Mouse (Mus musculus): ENCODE data around the gene Gm49388. TPM values are rescaled to one million over a fixed set of nuclear protein-coding genes. Genes with fewer than 3 reads are reported as not detected.
A peak's percentile ranks its signal among the peaks of the same experiment; 100 is the strongest.

Gm49388 gene
- polyA plus RNA-seq, 1 experiment from 2014 or later = not detected

- ATAC-seq (ENCODE audit: insufficient number of reproducible peaks, insufficient read depth, low FRiP score, low read depth) = no peak
- Histone ChIP-seq H3K36me3 (ENCODE audit: control insufficient read depth, insufficient read depth, low read length) (no peaks in the 10 kb centered on the region; the same call in 1 of the 2 replicates), H3K9me3 (ENCODE audit: control insufficient read depth, low read depth, low read length) (no peaks in the 10 kb centered on the region), H3K4me3 (ENCODE audit: low read depth, low read length) (no peak overlapping the region), H3K27me3 (ENCODE audit: control insufficient read depth, insufficient read depth, low read length) (no peaks in the 10 kb centered on the region), H3K27ac (ENCODE audit: low read length) (no peak overlapping the region), H3K4me1 (ENCODE audit: control insufficient read depth, insufficient read depth, low read length) (no peaks in the 10 kb centered on the region), H3K9ac (replicated peaks; ENCODE audit: low read depth, low read length) (no peak overlapping the region), H3K4me2 (replicated peaks; ENCODE audit: low read depth, low read length) (no peak overlapping the region)
- WGBS = 86% methylated on average over 15 of the region's 15 CpGs
These were observed 29.8 kb downstream of the Gm49388 start for GRCm38 (mm10) chr7:127815116-127815665.

- H3K27me3 ChIP-seq (ENCODE audit: control insufficient read depth, insufficient read depth, low read length) = no peaks in the 10 kb centered on the region
- no peaks in the 10 kb centered on the region for H3K36me3 ChIP-seq (ENCODE audit: control insufficient read depth, insufficient read depth, low read length)
- 64% methylated on average over 15 of the region's 15 CpGs for WGBS
- H3K4me1 ChIP-seq (ENCODE audit: control insufficient read depth, insufficient read depth, low read length) = no peaks in the 10 kb centered on the region
- no peak for ATAC-seq (ENCODE audit: insufficient number of reproducible peaks, insufficient read depth, low FRiP score, low read depth)
- H3K9me3 ChIP-seq (ENCODE audit: control insufficient read depth, low read depth, low read length) = no peaks in the 10 kb centered on the region
- no peak overlapping the region for H3K4me2 ChIP-seq (replicated peaks; ENCODE audit: low read depth, low read length)
- no peak overlapping the region for H3K4me3 ChIP-seq (ENCODE audit: low read depth, low read length)
- H3K27ac ChIP-seq (ENCODE audit: low read length) = no peak overlapping the region
- no peak overlapping the region for H3K9ac ChIP-seq (replicated peaks; ENCODE audit: low read depth, low read length)
These were observed 30.8 kb downstream of the Gm49388 start for GRCm38 (mm10) chr7:127815954-127816821.

GRCm38 (mm10) chr7:127817053-127817452 lies 31.6 kb downstream of the Gm49388 start:
- Histone ChIP-seq H3K9ac (replicated peaks; ENCODE audit: low read depth, low read length) (no peak overlapping the region), H3K4me3 (ENCODE audit: low read depth, low read length) (no peak overlapping the region), H3K36me3 (ENCODE audit: control insufficient read depth, insufficient read depth, low read length) (no peaks in the 10 kb centered on the region), H3K4me1 (ENCODE audit: control insufficient read depth, insufficient read depth, low read length) (no peaks in the 10 kb centered on the region), H3K27me3 (ENCODE audit: control insufficient read depth, insufficient read depth, low read length) (no peaks in the 10 kb centered on the region), H3K4me2 (replicated peaks; ENCODE audit: low read depth, low read length) (no peak overlapping the region), H3K27ac (ENCODE audit: low read length) (no peak overlapping the region), H3K9me3 (ENCODE audit: control insufficient read depth, low read depth, low read length) (no peaks in the 10 kb centered on the region)
- no peak for ATAC-seq (ENCODE audit: insufficient number of reproducible peaks, insufficient read depth, low FRiP score, low read depth)
- WGBS = 70% methylated on average over 7 of the region's 7 CpGs

GRCm38 (mm10) chr7:127817776-127818175 lies 32.4 kb downstream of the Gm49388 start:
- WGBS = 87% methylated on average over 5 of the region's 5 CpGs
- no peaks in the 10 kb centered on the region for H3K9me3 ChIP-seq (ENCODE audit: control insufficient read depth, low read depth, low read length)
- no peaks in the 10 kb centered on the region for H3K4me1 ChIP-seq (ENCODE audit: control insufficient read depth, insufficient read depth, low read length)
- H3K27me3 ChIP-seq (ENCODE audit: control insufficient read depth, insufficient read depth, low read length) = no peaks in the 10 kb centered on the region
- no peak overlapping the region for H3K9ac ChIP-seq (replicated peaks; ENCODE audit: low read depth, low read length)
- H3K27ac ChIP-seq (ENCODE audit: low read length) = no peak overlapping the region
- no peak overlapping the region for H3K4me2 ChIP-seq (replicated peaks; ENCODE audit: low read depth, low read length)
- ATAC-seq (ENCODE audit: insufficient number of reproducible peaks, insufficient read depth, low FRiP score, low read depth) = no peak
- H3K4me3 ChIP-seq (ENCODE audit: low read depth, low read length) = no peak overlapping the region
- no peaks in the 10 kb centered on the region for H3K36me3 ChIP-seq (ENCODE audit: control insufficient read depth, insufficient read depth, low read length)

- Histone ChIP-seq H3K4me2 (replicated peaks; ENCODE audit: low read depth, low read length) (no peak overlapping the region), H3K9me3 (ENCODE audit: control insufficient read depth, low read depth, low read length) (no peaks in the 10 kb centered on the region), H3K4me3 (ENCODE audit: low read depth, low read length) (no peak overlapping the region), H3K9ac (replicated peaks; ENCODE audit: low read depth, low read length) (no peak overlapping the region), H3K4me1 (ENCODE audit: control insufficient read depth, insufficient read depth, low read length) (no peaks in the 10 kb centered on the region), H3K27ac (ENCODE audit: low read length) (no peak overlapping the region), H3K27me3 (ENCODE audit: control insufficient read depth, insufficient read depth, low read length) (no peaks in the 10 kb centered on the region), H3K36me3 (ENCODE audit: control insufficient read depth, insufficient read depth, low read length) (no peaks in the 10 kb centered on the region)
- ATAC-seq (ENCODE audit: insufficient number of reproducible peaks, insufficient read depth, low FRiP score, low read depth) = no peak
- 57% methylated on average over 13 of the region's 13 CpGs for WGBS
These were observed 35.6 kb downstream of the Gm49388 start for GRCm38 (mm10) chr7:127820836-127821509.

GRCm38 (mm10) chr7:127822494-127822893 lies 37.1 kb downstream of the Gm49388 start:
- H3K27me3 ChIP-seq (ENCODE audit: control insufficient read depth, insufficient read depth, low read length) = no peaks in the 10 kb centered on the region
- H3K27ac ChIP-seq (ENCODE audit: low read length) = no peak overlapping the region
- H3K36me3 ChIP-seq (ENCODE audit: control insufficient read depth, insufficient read depth, low read length) = no peaks in the 10 kb centered on the region
- no peak overlapping the region for H3K9ac ChIP-seq (replicated peaks; ENCODE audit: low read depth, low read length)
- H3K9me3 ChIP-seq (ENCODE audit: control insufficient read depth, low read depth, low read length) = no peaks in the 10 kb centered on the region
- no peak overlapping the region for H3K4me3 ChIP-seq (ENCODE audit: low read depth, low read length)
- no peak overlapping the region for H3K4me2 ChIP-seq (replicated peaks; ENCODE audit: low read depth, low read length)
- WGBS = 81% methylated on average over 3 of the region's 3 CpGs
- no peaks in the 10 kb centered on the region for H3K4me1 ChIP-seq (ENCODE audit: control insufficient read depth, insufficient read depth, low read length)
- no peak for ATAC-seq (ENCODE audit: insufficient number of reproducible peaks, insufficient read depth, low FRiP score, low read depth)

- WGBS = 70% methylated on average over 11 of the region's 11 CpGs
- Histone ChIP-seq H3K4me3 (ENCODE audit: low read depth, low read length) (peak overlapping the region; percentile 57), H3K27ac (ENCODE audit: low read length) (no peak overlapping the region), H3K36me3 (ENCODE audit: control insufficient read depth, insufficient read depth, low read length) (no peaks in the 10 kb centered on the region), H3K4me2 (replicated peaks; ENCODE audit: low read depth, low read length) (peak overlapping the region; percentile 58), H3K4me1 (ENCODE audit: control insufficient read depth, insufficient read depth, low read length) (no peaks in the 10 kb centered on the region), H3K9ac (replicated peaks; ENCODE audit: low read depth, low read length) (peak overlapping the region; percentile 58), H3K27me3 (ENCODE audit: control insufficient read depth, insufficient read depth, low read length) (no peaks in the 10 kb centered on the region), H3K9me3 (ENCODE audit: control insufficient read depth, low read depth, low read length) (no peaks in the 10 kb centered on the region)
- ATAC-seq (ENCODE audit: insufficient number of reproducible peaks, insufficient read depth, low FRiP score, low read depth) = peak; percentile 39; the same call in 1 of the 2 replicates
These were observed 38.1 kb downstream of the Gm49388 start for GRCm38 (mm10) chr7:127823236-127824171.
